Mouse (Mus musculus) heart, embryonic 11.5 days (tissue): ENCODE measurements around the gene Crtap. TPM values are rescaled to one million over a fixed set of nuclear protein-coding genes. Genes with fewer than 3 reads are reported as not detected.

Experiments used
- ATAC-seq: fragments of 200-750 bp; cut with Nextera tagmentation; replicated peaks from 2 replicates; pipeline ENCODE4 v1.8.0; 2017; ENCODE audit warnings: moderate library complexity; ENCODE audit not compliant: insufficient number of reproducible peaks, low FRiP score, low TSS enrichment
- H3K27ac ChIP-seq: fragments of 300-500 bp; sonication (generic); 2 replicates; pipeline ENCODE4 v1.5.1; 2014; ENCODE audit warnings: mild to moderate bottlenecking, low read depth, low read length
- H3K27me3 ChIP-seq: fragments of 300-500 bp; sonication (generic); 2 replicates; pipeline ENCODE4 v1.6.1; 2014; ENCODE audit warnings: mild to moderate bottlenecking, low read length, mixed read lengths; ENCODE audit not compliant: control insufficient read depth, insufficient read depth
- H3K36me3 ChIP-seq: fragments of 300-500 bp; sonication (generic); 2 replicates; pipeline ENCODE4 v1.6.1; 2014; ENCODE audit warnings: mild to moderate bottlenecking, low read length, moderate library complexity, mixed read lengths; ENCODE audit not compliant: control insufficient read depth, insufficient read depth
- H3K4me1 ChIP-seq: fragments of 300-500 bp; sonication (generic); 2 replicates; pipeline ENCODE4 v1.6.1; 2014; ENCODE audit warnings: low read length; ENCODE audit not compliant: control insufficient read depth, insufficient read depth
- H3K4me2 ChIP-seq: fragments of 300-500 bp; sonication (generic); 2 replicates; pipeline ENCODE4 v1.6.1; 2014; ENCODE audit warnings: mild to moderate bottlenecking, moderate library complexity
- H3K4me3 ChIP-seq: fragments of 300-500 bp; sonication (generic); 2 replicates; pipeline ENCODE4 v1.5.1; 2014; ENCODE audit warnings: low read depth, low read length
- H3K9ac ChIP-seq: fragments of 300-500 bp; sonication (generic); 2 replicates; pipeline ENCODE4 v1.6.1; 2014; ENCODE audit warnings: mild to moderate bottlenecking, low read depth, low read length, moderate library complexity
- H3K9me3 ChIP-seq: fragments of 300-500 bp; sonication (generic); replicated peaks from 2 replicates; pipeline ENCODE4 v1.6.1; 2016; ENCODE audit warnings: low read length; ENCODE audit not compliant: control insufficient read depth
- WGBS: fragments of 180-500 bp; shearing (Covaris S2); extraction: QIAGEN DNeasy Blood & Tissue Kit; methylation state at CpG from one replicate; pipeline ENCODE4 v1.1.7; 2014; ENCODE audit not compliant: insufficient replicate concordance; 5-methylcytosine and 5-hydroxymethylcytosine counted together
- polyA plus RNA-seq: library from polyadenylated mRNA; unstranded; fragments of >200 nt; fragmentation: Nextera tagmentation; extraction: Ambion mirVana; gene quantifications from 2 replicates; pipeline ENCODE4 v1.2.1, GENCODE M21; 2014

Gene Crtap
- polyA plus RNA-seq, 1 experiment from 2014 or later: 129 TPM

- no peaks in the 10 kb centered on the region for H3K36me3 ChIP-seq
- 77% methylated on average over 8 of the region's 8 CpGs for WGBS
- peak overlapping the region; percentile 87 for H3K27ac ChIP-seq
- no peak overlapping the region for H3K9ac ChIP-seq
- H3K27me3 ChIP-seq: no peaks in the 10 kb centered on the region
- peak overlapping the region; percentile 93 for H3K4me3 ChIP-seq
- H3K9me3 ChIP-seq: no peaks in the 10 kb centered on the region
- peak overlapping the region; percentile 91 for H3K4me2 ChIP-seq
- no peak; the same call in 1 of the 2 replicates for ATAC-seq
- peaks cover 20% of the 10 kb centered on the region for H3K4me1 ChIP-seq
These were observed 1.0 kb downstream of the Crtap start for GRCm38 (mm10) chr9:114389371-114389904.

DNA sequence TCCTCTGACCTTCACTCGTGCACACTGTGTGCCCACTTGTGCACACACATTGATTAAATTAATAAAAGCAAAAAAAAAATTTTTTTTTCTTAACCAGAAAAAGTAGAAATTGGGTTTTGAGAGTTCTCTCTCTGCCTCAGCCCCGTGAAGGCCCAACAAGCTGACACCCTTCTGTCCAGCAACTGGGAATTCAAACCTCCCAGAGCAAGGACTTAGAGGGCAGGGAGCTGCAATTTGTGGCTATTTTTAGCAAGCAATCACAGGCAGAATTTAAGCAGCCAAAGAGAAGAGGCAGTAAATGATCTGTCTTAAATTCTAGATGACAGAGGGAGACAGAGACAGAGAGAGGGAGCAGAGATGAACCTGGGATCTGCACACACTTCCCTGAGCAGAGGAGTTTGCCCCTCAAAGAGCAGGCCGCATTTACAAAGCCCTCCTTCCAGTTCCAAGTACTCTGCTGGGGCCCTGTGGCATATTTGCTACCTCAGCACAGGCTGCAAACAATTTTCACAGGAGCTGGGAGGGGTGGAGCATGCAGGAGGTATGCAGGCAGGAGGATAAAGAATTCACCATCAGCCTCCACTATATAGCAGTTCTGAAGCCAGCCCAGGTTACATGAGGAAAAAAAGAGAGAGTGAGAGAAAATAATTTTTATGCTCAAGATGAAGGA lies 1.6 kb downstream of the Crtap start:
- no peak for ATAC-seq
- Histone ChIP-seq H3K4me1 (peaks cover 20% of the 10 kb centered on the region), H3K27me3 (no peaks in the 10 kb centered on the region), H3K9ac (peak overlapping the region; percentile 44; the same call in 1 of the 2 replicates), H3K27ac (peak overlapping the region; percentile 87), H3K36me3 (no peaks in the 10 kb centered on the region; the same call in 1 of the 2 replicates), H3K4me2 (peak overlapping the region; percentile 91), H3K4me3 (peak overlapping the region; percentile 93), H3K9me3 (no peaks in the 10 kb centered on the region)
- 49% methylated on average over 3 of the region's 3 CpGs for WGBS

- no peak for ATAC-seq
- Histone ChIP-seq H3K27ac (peak overlapping the region; percentile 87), H3K9me3 (no peaks in the 10 kb centered on the region), H3K27me3 (no peaks in the 10 kb centered on the region), H3K36me3 (no peaks in the 10 kb centered on the region; the same call in 1 of the 2 replicates), H3K4me2 (peak overlapping the region; percentile 91), H3K4me1 (peaks cover 20% of the 10 kb centered on the region), H3K4me3 (no peak overlapping the region), H3K9ac (peak overlapping the region; percentile 44; the same call in 1 of the 2 replicates)
- 80% methylated on average over 8 of the region's 8 CpGs for WGBS
These were observed 2.2 kb downstream of the Crtap start for GRCm38 (mm10) chr9:114388288-114388687.

DNA sequence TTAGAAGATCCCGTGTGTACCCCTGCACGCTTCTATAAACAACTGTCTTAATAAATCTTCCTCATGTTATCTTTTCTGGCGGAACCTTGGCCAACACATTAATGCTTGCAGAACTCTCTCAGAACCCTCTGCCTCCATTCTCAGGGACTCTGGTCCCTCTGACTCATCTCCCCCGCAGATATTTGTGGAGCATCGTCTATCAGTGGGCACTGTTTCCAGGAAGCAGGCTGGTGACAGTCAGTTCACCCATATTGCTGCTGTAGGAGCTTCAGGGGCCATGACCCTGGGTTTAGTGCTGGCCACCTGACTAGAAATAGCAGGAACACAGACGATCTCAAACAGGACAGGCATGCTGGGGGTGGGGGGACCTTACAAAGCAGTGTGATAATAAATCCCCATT lies 3.4 kb downstream of the Crtap start:
- no peaks in the 10 kb centered on the region for H3K27me3 ChIP-seq
- WGBS: 46% methylated on average over 6 of the region's 6 CpGs
- H3K27ac ChIP-seq: no peak overlapping the region
- no peak overlapping the region for H3K4me3 ChIP-seq
- no peak overlapping the region for H3K4me2 ChIP-seq
- peaks cover 20% of the 10 kb centered on the region for H3K4me1 ChIP-seq
- no peak for ATAC-seq
- H3K36me3 ChIP-seq: peaks cover 1% of the 10 kb centered on the region; the same call in 1 of the 2 replicates
- H3K9ac ChIP-seq: no peak overlapping the region
- H3K9me3 ChIP-seq: no peaks in the 10 kb centered on the region

GRCm38 (mm10) chr9:114385160-114385559 lies 5.3 kb downstream of the Crtap start:
- no peak overlapping the region for H3K9ac ChIP-seq
- H3K36me3 ChIP-seq: peaks cover 3% of the 10 kb centered on the region; the same call in 1 of the 2 replicates
- ATAC-seq: no peak
- H3K4me3 ChIP-seq: no peak overlapping the region
- no peaks in the 10 kb centered on the region for H3K9me3 ChIP-seq
- H3K27ac ChIP-seq: no peak overlapping the region
- 94% methylated on average over 10 of the region's 10 CpGs for WGBS
- no peak overlapping the region for H3K4me2 ChIP-seq
- H3K4me1 ChIP-seq: peaks cover 17% of the 10 kb centered on the region
- no peaks in the 10 kb centered on the region for H3K27me3 ChIP-seq

GRCm38 (mm10) chr9:114384691-114385090 lies 5.8 kb downstream of the Crtap start:
- ATAC-seq: no peak
- Histone ChIP-seq H3K9ac (no peak overlapping the region), H3K9me3 (no peaks in the 10 kb centered on the region), H3K27me3 (no peaks in the 10 kb centered on the region), H3K4me2 (no peak overlapping the region), H3K36me3 (peaks cover 3% of the 10 kb centered on the region; the same call in 1 of the 2 replicates), H3K4me1 (peaks cover 17% of the 10 kb centered on the region), H3K4me3 (no peak overlapping the region), H3K27ac (no peak overlapping the region)
- 87% methylated on average over 24 of the region's 24 CpGs for WGBS

GRCm38 (mm10) chr9:114382936-114383710 lies 7.4 kb downstream of the Crtap start:
- Histone ChIP-seq H3K9me3 (no peaks in the 10 kb centered on the region), H3K27me3 (no peaks in the 10 kb centered on the region), H3K4me2 (no peak overlapping the region), H3K9ac (no peak overlapping the region), H3K27ac (no peak overlapping the region), H3K4me3 (no peak overlapping the region), H3K36me3 (peaks cover 6% of the 10 kb centered on the region; the same call in 1 of the 2 replicates), H3K4me1 (peaks cover 9% of the 10 kb centered on the region)
- 84% methylated on average over 17 of the region's 17 CpGs for WGBS
- ATAC-seq: no peak

- H3K9ac ChIP-seq: no peak overlapping the region
- H3K27ac ChIP-seq: no peak overlapping the region
- no peak overlapping the region for H3K4me2 ChIP-seq
- WGBS: 67% methylated on average over 17 of the region's 17 CpGs
- H3K27me3 ChIP-seq: no peaks in the 10 kb centered on the region
- H3K4me1 ChIP-seq: no peaks in the 10 kb centered on the region; the same call in 1 of the 2 replicates
- no peaks in the 10 kb centered on the region for H3K9me3 ChIP-seq
- ATAC-seq: no peak
- peaks cover 10% of the 10 kb centered on the region; the same call in 1 of the 2 replicates for H3K36me3 ChIP-seq
- H3K4me3 ChIP-seq: no peak overlapping the region
These were observed 9.4 kb downstream of the Crtap start for GRCm38 (mm10) chr9:114380881-114381733.
